Mouse (Mus musculus): Measurements from ENCODE around the gene Cd1d1. TPM values are rescaled to one million over a fixed set of nuclear protein-coding genes. Genes with fewer than 3 reads are reported as not detected.

Gene Cd1d1
- total RNA-seq, 2 experiments from 2014 or later, result 20.7 to 40.8 TPM

GRCm38 (mm10) chr3:86962665-86963435 lies 36.4 kb downstream of the Cd1d1 start:
- no peak for ATAC-seq (replicated peaks; ENCODE audit: poor library complexity)

GRCm38 (mm10) chr3:86961395-86961669 lies 37.9 kb downstream of the Cd1d1 start:
- ATAC-seq (replicated peaks; ENCODE audit: poor library complexity), result no peak

GRCm38 (mm10) chr3:86960656-86961394 lies 38.4 kb downstream of the Cd1d1 start:
- no peak; the same call in 1 of the 2 replicates for ATAC-seq (replicated peaks; ENCODE audit: poor library complexity)

DNA sequence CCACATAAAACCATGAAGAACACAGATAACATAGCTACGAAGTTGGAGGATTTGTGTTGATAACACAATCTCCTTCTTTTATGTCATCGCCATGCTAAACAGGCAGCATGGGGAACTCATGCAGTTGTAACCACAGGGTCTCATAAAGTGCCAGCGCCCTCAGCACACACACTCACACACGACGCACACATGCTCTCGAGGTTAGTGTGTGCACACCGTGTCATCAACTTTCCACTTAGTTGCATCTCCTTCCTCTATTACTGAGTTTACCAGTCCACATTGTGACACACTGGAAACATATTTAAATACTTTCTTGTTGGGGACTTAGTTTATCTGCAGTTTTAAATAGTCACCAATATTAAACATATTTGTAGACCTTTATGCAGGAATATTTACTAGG lies 40.2 kb downstream of the Cd1d1 start:
- ATAC-seq (replicated peaks; ENCODE audit: poor library complexity), result peak; percentile 50; the same call in 1 of the 2 replicates

GRCm38 (mm10) chr3:86955376-86955775 lies 43.9 kb downstream of the Cd1d1 start:
- ATAC-seq (replicated peaks; ENCODE audit: poor library complexity), result no peak

DNA sequence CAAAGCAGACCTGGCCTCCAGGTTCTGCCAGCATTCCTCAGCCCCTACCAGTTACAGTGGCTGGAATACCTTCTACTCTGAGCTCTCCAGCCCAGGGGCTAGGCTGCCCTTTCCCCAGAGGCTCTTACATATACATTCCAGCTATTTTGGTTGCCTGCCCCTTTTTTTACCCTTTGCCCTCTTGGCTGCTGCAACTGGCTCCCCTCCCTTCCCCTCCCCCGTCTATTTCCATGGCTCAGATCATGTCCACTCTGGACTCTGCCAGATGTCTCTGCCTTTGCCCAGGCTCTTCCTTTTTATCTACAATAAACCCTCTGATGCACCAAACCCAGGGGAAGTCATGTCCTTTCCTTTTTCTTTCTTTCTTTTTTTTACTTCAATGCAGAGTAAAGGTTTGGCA lies 44.7 kb downstream of the Cd1d1 start:
- ATAC-seq (replicated peaks; ENCODE audit: poor library complexity), result no peak

- ATAC-seq (replicated peaks; ENCODE audit: poor library complexity), result no peak
Measured at GRCm38 (mm10) chr3:86953819-86954218, 45.4 kb downstream of the Cd1d1 start.

- ATAC-seq (replicated peaks; ENCODE audit: poor library complexity), result no peak
Measured at GRCm38 (mm10) chr3:86950652-86951051, 48.6 kb downstream of the Cd1d1 start.

Other genes starting within 250 kb of the Cd1d1 start
- 0.44 and 1.4 TPM in 2 replicates for gene Dclk2, start 78.6 kb downstream of the Cd1d1 start, total RNA-seq (2015)
- 0.62 and 1.6 TPM in 2 replicates for gene Dclk2, start 78.6 kb downstream of the Cd1d1 start, total RNA-seq (2017)
- gene Kirrel, start 175.3 kb upstream of the Cd1d1 start, total RNA-seq (2015), result not detected in 2 replicates
- not detected in 2 replicates for gene Kirrel, start 175.3 kb upstream of the Cd1d1 start, total RNA-seq (2017)